Mouse (Mus musculus) limb, embryonic 10.5 days (tissue): Measurements from ENCODE around the gene Trp53i13. TPM values are rescaled to one million over a fixed set of nuclear protein-coding genes. Genes with fewer than 3 reads are reported as not detected.

ENCODE experiments used
- DNase-seq: peaks from one replicate; pipeline ENCODE4 v3.0.0-alpha.2; 2017; ENCODE audit warnings: low spot score
- H3K27ac ChIP-seq: fragments of 300-500 bp; sonication (generic); 2 replicates; pipeline ENCODE4 v1.5.1; 2016; ENCODE audit warnings: mild to moderate bottlenecking
- H3K27me3 ChIP-seq: fragments of 300-500 bp; sonication (generic); 2 replicates; pipeline ENCODE4 v1.6.1; 2016; ENCODE audit warnings: low read depth, mild to moderate bottlenecking; ENCODE audit not compliant: poor library complexity, severe bottlenecking
- H3K36me3 ChIP-seq: fragments of 300-500 bp; sonication (generic); 2 replicates; pipeline ENCODE4 v1.6.1; 2016; ENCODE audit warnings: mild to moderate bottlenecking, moderate library complexity
- H3K4me1 ChIP-seq: fragments of 300-500 bp; sonication (generic); 2 replicates; pipeline ENCODE4 v1.6.1; 2016
- H3K4me3 ChIP-seq: fragments of 300-500 bp; sonication (generic); 2 replicates; pipeline ENCODE4 v1.5.1; 2016; ENCODE audit warnings: mild to moderate bottlenecking, moderate library complexity
- H3K9me3 ChIP-seq: fragments of 300-500 bp; sonication (generic); replicated peaks from 2 replicates; pipeline ENCODE4 v1.6.1; 2016; ENCODE audit warnings: mild to moderate bottlenecking
- WGBS: fragments of 180-500 bp; shearing (Covaris S2); methylation state at CpG from one replicate; pipeline ENCODE4 v1.1.7; 2016; 5-methylcytosine and 5-hydroxymethylcytosine counted together
- polyA plus RNA-seq: library from polyadenylated mRNA; unstranded; fragments of >200 nt; fragmentation: Nextera tagmentation; extraction: Ambion mirVana; gene quantifications from 2 replicates; pipeline ENCODE4 v1.2.1, GENCODE M21; 2016

Gene Trp53i13
- polyA plus RNA-seq, 1 experiment from 2014 or later: 38.7 TPM

DNA sequence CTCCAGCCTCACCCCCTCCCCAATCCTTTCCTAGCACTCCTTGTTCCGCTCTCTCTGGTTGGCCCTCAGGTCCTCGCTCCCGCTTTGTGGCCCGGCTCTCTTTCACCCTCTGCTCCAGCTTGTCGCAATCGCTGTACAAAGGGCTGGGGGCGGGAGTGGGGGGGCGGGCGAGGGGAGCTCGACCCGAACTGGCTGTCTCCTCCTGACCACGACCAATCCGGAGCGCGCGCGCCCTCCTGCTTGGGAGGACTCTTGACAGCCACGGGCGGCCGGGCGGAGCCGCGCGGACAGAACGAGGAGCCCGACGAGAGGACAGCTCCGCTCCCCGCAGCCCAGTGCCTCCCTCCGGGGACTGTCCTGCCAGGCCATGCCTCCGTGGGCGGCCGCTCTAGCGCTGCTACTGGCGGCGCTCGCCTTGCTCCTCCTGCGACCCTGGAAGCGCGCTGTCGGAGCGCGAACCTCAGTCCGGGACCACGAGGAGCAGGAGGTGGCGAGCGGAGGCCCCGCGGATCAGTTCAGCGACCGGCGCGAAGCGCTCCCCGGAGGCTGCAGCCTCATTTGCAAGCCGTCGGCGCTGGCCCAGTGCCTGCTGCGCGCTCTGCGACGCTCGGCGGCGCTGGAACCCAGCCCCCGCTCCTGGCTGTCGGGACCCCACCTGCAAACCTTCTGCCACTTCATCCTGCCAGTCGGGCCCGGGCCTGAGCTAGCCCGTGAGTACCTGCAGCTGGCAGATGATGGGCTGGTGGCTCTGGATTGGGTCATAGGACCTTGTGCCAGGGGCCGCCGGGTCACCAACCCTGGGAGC is 746 bp downstream of the Trp53i13 start, which contains the start of gene Abhd15:
Abhd15 (plus strand) TSS at position 290 of the 805 bp plus-strand sequence.
- H3K36me3 ChIP-seq: peaks cover 7% of the 10 kb centered on the region
- peak within 1 kb of the TSS; percentile 56 for H3K27ac ChIP-seq
- H3K4me3 ChIP-seq: peak within 1 kb of the TSS; percentile 77
- peak; percentile 86 for DNase-seq
- H3K27me3 ChIP-seq: peaks cover 52% of the 10 kb centered on the region
- under 1% methylated on average over 66 of the region's 72 CpGs for WGBS
- no peaks in the 10 kb centered on the region for H3K9me3 ChIP-seq
- peaks cover 37% of the 10 kb centered on the region for H3K4me1 ChIP-seq

- Histone ChIP-seq H3K4me3 (peak overlapping the region; percentile 77), H3K4me1 (peaks cover 37% of the 10 kb centered on the region), H3K9me3 (no peaks in the 10 kb centered on the region), H3K27ac (peak overlapping the region; percentile 56), H3K27me3 (peaks cover 52% of the 10 kb centered on the region), H3K36me3 (peaks cover 14% of the 10 kb centered on the region)
- WGBS: 4% methylated on average over 19 of the region's 19 CpGs
- DNase-seq: peak; percentile 61
Measured at GRCm38 (mm10) chr11:77514281-77514831, 1.4 kb downstream of the Trp53i13 start.

GRCm38 (mm10) chr11:77513811-77514170 is 2.0 kb downstream of the Trp53i13 start:
- Histone ChIP-seq H3K36me3 (peaks cover 20% of the 10 kb centered on the region), H3K9me3 (no peaks in the 10 kb centered on the region), H3K4me3 (peak overlapping the region; percentile 77), H3K4me1 (peaks cover 39% of the 10 kb centered on the region), H3K27ac (peak overlapping the region; percentile 87), H3K27me3 (peaks cover 50% of the 10 kb centered on the region)
- 3% methylated on average over 10 of the region's 10 CpGs for WGBS
- no peak for DNase-seq

DNA sequence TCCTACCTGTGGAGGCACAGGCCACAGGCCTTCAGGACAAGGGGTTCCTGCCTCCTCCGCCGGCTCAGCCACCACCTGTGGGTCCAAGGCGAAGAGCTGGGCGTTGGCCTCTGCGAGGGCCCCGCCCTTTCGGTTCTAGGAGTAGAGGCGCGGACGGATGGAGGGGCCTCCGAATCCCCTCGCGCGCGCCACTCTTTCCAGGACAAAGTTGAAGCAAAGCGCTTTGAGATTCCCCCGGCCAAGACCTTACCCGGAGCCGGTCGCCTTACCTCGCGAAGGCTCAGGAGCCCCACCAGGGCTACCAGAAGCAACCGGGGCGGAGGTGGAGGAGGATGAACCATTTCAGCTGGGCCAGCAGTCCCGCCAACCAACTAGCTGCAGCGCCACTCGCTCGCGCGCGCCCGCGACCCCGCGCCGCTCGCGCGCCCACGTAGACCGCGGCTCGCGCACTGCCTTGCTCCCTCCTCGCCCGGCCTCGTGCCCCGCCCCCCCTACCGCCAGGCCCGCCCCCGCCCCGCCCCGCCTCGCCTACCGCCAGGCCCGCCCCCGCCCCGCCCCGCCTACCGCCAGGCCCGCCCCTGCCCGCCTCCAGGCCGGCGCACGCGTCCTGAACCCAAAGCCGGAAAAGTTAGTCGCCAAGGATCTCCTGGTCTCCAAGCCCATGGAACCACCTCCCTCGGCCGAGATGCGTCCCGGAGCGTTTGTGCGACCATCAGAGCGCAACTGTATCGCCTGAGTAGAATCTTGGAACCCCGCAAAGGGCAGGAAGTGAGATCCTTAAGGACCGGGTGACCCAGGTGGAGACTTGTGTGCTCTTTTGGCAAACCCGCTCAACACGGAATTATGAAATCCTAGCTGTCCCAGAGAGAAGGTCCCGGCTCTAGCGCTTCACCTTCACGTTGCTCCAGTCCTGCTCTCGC is 2.6 kb downstream of the Trp53i13 start:
- Histone ChIP-seq H3K36me3 (peaks cover 25% of the 10 kb centered on the region), H3K9me3 (no peaks in the 10 kb centered on the region), H3K4me1 (peaks cover 45% of the 10 kb centered on the region), H3K4me3 (peak overlapping the region; percentile 77), H3K27me3 (peaks cover 44% of the 10 kb centered on the region), H3K27ac (peak overlapping the region; percentile 87)
- WGBS: under 1% methylated on average over 76 of the region's 84 CpGs
- peak; percentile 96 for DNase-seq

GRCm38 (mm10) chr11:77511336-77511735 is 4.4 kb downstream of the Trp53i13 start:
- H3K9me3 ChIP-seq: no peaks in the 10 kb centered on the region
- 85% methylated on average over 5 of the region's 5 CpGs for WGBS
- H3K27ac ChIP-seq: no peak overlapping the region
- peaks cover 26% of the 10 kb centered on the region for H3K27me3 ChIP-seq
- DNase-seq: no peak
- no peak overlapping the region for H3K4me3 ChIP-seq
- peaks cover 39% of the 10 kb centered on the region for H3K36me3 ChIP-seq
- peaks cover 54% of the 10 kb centered on the region for H3K4me1 ChIP-seq

- H3K36me3 ChIP-seq: peaks cover 69% of the 10 kb centered on the region
- peak overlapping the region; percentile 46 for H3K4me3 ChIP-seq
- H3K27me3 ChIP-seq: no peaks in the 10 kb centered on the region
- WGBS: 20% methylated on average over 49 of the region's 49 CpGs
- peaks cover 26% of the 10 kb centered on the region for H3K4me1 ChIP-seq
- peak overlapping the region; percentile 75 for H3K27ac ChIP-seq
- DNase-seq: peak; percentile 91
- no peaks in the 10 kb centered on the region for H3K9me3 ChIP-seq
Measured at GRCm38 (mm10) chr11:77508068-77509021, 7.4 kb downstream of the Trp53i13 start.

DNA sequence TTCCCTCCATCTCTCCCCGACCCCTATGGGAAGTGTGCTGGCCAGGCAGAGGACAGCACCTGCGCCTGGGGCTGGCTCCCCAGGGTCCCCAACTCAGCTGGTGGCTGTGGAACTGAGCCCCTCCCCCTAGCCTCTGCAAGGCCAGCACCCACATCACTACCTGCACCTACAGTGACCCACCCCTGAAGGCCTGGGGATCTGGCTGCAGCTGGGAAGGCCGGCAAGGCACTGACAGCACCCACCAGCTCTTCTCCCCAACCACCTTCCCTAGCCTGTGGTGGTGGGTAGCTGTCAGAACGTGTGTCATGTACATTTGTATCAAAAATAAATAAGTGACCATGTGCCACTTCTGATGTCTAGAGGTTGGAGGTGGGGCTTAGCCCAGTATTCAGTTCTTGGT is 8.4 kb downstream of the Trp53i13 start:
- WGBS: 69% methylated on average over 4 of the region's 4 CpGs
- Histone ChIP-seq H3K27ac (0 out of 2 replicates have a peak overlapping the region, but pooled peaks have one; percentile 7), H3K4me3 (peak overlapping the region; percentile 46; the same call in 1 of the 2 replicates), H3K36me3 (peaks cover 78% of the 10 kb centered on the region), H3K4me1 (peaks cover 21% of the 10 kb centered on the region), H3K9me3 (no peaks in the 10 kb centered on the region), H3K27me3 (no peaks in the 10 kb centered on the region)
- no peak for DNase-seq

- DNase-seq: no peak
- Histone ChIP-seq H3K9me3 (no peaks in the 10 kb centered on the region), H3K4me3 (no peak overlapping the region), H3K36me3 (peaks cover 83% of the 10 kb centered on the region), H3K27ac (0 out of 2 replicates have a peak overlapping the region, but pooled peaks have one; percentile 7), H3K27me3 (no peaks in the 10 kb centered on the region), H3K4me1 (peaks cover 17% of the 10 kb centered on the region)
- WGBS: 87% methylated on average over 6 of the region's 6 CpGs
Measured at GRCm38 (mm10) chr11:77506941-77507340, 8.8 kb downstream of the Trp53i13 start.

DNA sequence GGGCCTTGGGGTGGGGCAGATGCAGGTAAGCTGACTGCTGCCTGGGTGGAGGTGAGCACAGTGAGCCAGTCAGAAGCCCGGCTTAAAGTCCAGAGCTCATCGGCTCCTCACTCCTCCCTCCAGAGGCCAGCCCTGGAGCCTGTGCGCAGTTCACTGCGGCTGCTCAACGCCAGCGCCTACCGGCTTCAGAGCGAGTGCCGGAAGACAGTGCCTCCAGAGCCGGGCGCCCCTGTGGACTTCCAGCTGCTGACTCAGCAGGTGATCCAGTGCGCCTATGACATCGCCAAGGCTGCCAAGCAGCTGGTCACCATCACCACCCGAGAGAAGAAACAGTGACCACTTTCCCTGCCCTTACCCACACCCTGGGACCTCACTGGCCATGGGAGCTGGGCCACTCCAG is 9.5 kb downstream of the Trp53i13 start:
- Histone ChIP-seq H3K36me3 (peaks cover 90% of the 10 kb centered on the region), H3K27me3 (no peaks in the 10 kb centered on the region), H3K9me3 (no peaks in the 10 kb centered on the region), H3K4me1 (peaks cover 19% of the 10 kb centered on the region), H3K27ac (no peak overlapping the region), H3K4me3 (no peak overlapping the region)
- 96% methylated on average over 14 of the region's 14 CpGs for WGBS
- no peak for DNase-seq

DNA sequence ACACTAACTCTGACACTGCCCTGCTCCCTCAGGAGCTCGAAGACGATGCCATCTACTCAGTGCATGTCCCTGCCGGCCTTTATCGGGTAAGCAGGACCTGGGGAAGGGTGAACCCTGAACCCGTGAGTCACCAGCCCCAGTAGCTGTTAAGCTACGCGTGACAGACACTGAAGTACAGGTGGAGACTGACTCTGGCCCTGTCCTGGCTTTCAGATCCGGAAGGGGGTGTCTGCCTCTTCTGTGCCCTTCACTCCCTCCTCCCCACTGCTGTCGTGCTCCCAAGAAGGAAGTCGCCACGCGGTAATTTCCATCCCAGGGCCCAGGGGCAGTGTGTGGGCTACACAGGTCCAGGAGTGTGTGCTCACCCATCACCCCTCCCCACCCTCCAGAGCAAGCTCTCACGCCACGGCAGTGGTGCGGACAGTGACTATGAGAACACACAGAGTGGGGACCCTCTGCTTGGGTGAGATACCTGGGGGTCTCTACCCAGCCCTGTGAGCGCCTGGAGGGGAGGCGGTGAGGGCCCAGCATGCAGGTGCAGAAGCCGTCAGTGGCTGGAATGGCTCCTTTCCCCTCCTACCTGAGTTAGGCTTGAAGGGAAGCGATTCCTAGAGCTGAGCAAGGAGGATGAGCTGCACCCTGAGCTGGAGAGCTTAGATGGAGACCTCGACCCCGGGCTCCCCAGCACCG is 10.3 kb downstream of the Trp53i13 start:
- DNase-seq: no peak
- 91% methylated on average over 22 of the region's 22 CpGs for WGBS
- Histone ChIP-seq H3K4me3 (no peak overlapping the region), H3K36me3 (peaks cover 95% of the 10 kb centered on the region), H3K27me3 (no peaks in the 10 kb centered on the region), H3K4me1 (peaks cover 27% of the 10 kb centered on the region), H3K27ac (no peak overlapping the region), H3K9me3 (no peaks in the 10 kb centered on the region)

- Histone ChIP-seq H3K4me3 (no peak overlapping the region), H3K4me1 (peaks cover 37% of the 10 kb centered on the region), H3K27me3 (no peaks in the 10 kb centered on the region), H3K27ac (no peak overlapping the region), H3K36me3 (peaks cover 95% of the 10 kb centered on the region), H3K9me3 (no peaks in the 10 kb centered on the region)
- DNase-seq: no peak
- 94% methylated on average over 19 of the region's 19 CpGs for WGBS
Measured at GRCm38 (mm10) chr11:77504377-77504776, 11.4 kb downstream of the Trp53i13 start.
